Mouse (Mus musculus): Measurements from ENCODE around the gene Top1. TPM values are rescaled to one million over a fixed set of nuclear protein-coding genes. Genes with fewer than 3 reads are reported as not detected.

Gene Top1
- polyA plus RNA-seq (2017; shearing (Covaris generic)) = 59.7 TPM

GRCm38 (mm10) chr2:160645614-160646137, at the start of gene Top1:
Top1 (plus strand) TSS chr2:160645888.

GRCm38 (mm10) chr2:160731117-160731838, 85.6 kb downstream of the Top1 start, which contains the start of gene Plcg1:
Plcg1 (plus strand) TSS chr2:160731300.

Other genes with a start within 250 kb of the Top1 start
- gene Plcg1, start 85.4 kb downstream of the Top1 start, polyA plus RNA-seq (2017; shearing (Covaris generic)) = 51.1 TPM
- gene Zhx3, start 227.1 kb downstream of the Top1 start, polyA plus RNA-seq (2017; shearing (Covaris generic)) = 4.3 TPM
- 1.7 TPM for gene Lpin3, start 234.8 kb downstream of the Top1 start, polyA plus RNA-seq (2017; shearing (Covaris generic))

Data from inflammation-experienced regulatory T-cells, adult 16 weeks (primary cell).